Mouse (Mus musculus): ENCODE results near the gene Ntrk1. TPM values are rescaled to one million over a fixed set of nuclear protein-coding genes. Genes with fewer than 3 reads are reported as not detected.
"Not testable (repeated sequence)": the region's sequence is repeated elsewhere in the genome, so short reads cannot be mapped to it uniquely, and the experiment has no call there.

Gene Ntrk1
- 2.7 and 3.5 TPM in 2 replicates for polyA plus RNA-seq (2012; rRNA removed)

DNA sequence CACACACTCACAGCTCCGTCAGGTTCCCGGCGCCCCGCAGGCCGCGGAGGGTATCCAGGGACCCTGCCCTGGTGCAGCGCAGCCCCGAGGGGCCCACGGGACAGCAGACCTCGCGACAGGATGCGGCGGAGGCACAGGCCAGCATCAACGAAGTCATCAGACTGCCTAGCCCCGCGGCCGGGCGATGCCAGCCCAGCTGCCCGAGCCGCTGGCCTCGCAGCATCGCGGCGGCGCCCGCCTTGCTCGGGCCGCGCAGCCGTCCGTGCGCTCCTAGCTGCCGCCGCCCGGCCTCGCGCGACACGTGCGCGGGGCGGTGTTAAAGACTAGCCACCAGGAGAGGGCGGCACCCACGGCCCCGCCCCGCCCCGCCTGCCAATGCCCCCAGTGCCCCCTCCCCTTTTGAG lies at the start of gene Ntrk1:
Gene Ntrk1 (minus strand): TSS at position 241 of the 404 bp plus-strand sequence.
- DNase-seq (ENCODE audit: low spot score), result no peak

DNA sequence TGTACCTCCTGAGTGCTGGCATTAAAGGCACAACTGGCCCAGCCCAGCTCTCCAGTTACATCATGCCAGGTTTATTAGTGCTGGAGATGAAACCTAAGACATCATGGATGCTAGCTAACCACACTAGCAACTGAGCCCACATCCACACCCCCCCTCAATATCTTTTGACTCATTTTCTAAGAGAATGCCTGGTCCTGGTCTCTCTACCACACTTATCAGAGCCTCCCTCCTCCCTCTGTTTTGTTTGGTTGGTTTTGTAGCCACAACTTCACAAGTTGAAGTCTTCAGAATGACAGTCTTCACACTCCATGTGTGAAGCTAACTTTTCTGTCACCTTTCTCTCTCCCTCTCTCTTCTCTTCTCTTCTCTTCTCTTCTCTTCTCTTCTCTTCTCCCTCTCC lies 45.9 kb upstream of the Ntrk1 start:
- DNase-seq (ENCODE audit: low spot score), result no peak

DNA sequence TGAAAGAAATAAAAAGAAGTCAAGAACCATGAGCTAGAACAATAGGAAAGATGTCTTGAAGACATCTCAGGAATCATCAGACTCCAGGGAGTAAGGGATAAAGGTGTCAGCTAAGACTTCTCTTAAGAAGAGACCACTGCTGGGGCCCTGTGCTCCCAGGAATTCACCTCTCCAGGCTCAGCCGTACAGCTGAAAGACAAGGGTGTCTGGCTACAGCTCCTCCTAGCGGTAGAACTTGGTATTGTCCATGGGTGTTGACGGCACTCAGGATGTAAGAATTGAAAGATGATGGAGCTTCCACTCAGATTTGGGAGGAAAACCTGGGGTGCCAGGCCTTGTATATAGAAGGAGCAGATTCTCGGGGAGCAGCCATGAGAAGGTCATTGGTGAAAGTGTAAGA lies 43.7 kb upstream of the Ntrk1 start:
- DNase-seq (ENCODE audit: low spot score), result peak; percentile 47

DNA sequence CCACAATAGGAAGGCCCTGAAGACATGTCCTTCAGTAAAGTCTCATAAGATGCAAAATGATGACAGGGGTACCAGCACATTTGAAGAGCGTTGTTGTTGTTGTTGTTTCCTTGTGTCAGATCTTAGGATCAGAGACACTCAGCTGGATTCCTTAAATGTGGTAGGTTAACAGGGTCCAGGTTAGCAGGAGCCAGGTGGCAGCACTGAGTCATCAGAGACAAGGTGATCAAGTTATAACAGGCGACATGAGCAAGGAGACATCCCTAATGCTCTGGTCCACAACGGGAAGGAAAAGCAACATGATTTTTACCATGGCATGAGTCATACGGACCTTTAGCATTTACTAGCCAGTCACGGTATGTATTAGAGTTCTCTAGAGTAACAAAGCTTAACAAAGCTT lies 38.5 kb upstream of the Ntrk1 start:
- no peak for DNase-seq (ENCODE audit: low spot score)

DNA sequence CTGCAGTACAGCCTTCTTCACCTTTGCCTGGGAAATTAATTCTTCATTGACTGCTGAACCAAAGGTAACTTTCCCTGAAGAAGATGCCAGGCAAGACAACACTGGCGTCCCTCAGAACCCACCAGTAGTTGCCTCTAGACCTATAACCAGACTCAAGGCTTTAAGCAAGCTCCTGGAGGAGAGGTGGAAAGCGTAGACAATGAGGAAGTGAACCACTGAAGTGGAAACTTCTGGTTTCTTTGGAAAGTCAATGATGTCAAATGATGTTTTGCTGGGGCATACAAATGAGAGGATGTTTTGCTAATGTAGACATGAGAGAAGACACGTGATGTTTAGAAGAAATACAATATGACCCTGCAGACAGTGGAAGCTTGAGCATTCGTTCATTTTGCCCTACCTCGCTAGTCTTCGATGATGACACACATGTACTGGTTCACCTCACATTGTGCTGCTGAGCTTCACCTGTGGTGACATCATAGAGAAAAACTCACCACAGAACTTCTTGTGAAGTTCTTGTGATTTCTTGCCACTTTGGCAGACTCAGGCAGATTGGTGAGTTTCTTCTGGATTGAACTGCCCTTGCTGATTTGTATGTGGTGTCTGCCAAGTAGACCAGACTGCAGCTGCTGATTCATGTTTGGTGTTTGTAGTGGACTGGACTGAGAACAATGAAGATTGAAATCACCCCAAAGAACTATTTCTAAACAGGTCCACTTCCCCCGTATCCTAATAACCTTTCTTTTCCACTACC lies 37.3 kb upstream of the Ntrk1 start:
- no peak for DNase-seq (ENCODE audit: low spot score)

DNA sequence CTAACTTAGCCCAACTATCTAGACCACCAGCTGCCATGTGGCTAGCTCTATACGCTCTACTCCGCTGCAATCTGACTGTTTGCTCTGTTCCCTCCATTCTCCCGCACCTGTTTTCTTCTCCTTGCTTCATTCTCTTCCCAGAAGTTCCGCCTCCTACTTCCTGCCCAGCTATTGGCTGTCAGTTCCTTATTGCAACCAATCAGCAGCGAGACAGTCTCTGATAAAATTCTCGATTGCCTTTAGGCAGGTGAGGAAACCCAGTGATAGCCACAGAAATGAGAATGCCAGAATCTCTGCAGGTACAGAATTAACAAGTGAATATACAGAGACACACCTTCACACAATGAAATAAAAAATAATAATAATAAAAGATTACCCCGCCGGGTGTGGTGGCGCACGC lies 34.1 kb upstream of the Ntrk1 start:
- no peak for DNase-seq (ENCODE audit: low spot score)

DNA sequence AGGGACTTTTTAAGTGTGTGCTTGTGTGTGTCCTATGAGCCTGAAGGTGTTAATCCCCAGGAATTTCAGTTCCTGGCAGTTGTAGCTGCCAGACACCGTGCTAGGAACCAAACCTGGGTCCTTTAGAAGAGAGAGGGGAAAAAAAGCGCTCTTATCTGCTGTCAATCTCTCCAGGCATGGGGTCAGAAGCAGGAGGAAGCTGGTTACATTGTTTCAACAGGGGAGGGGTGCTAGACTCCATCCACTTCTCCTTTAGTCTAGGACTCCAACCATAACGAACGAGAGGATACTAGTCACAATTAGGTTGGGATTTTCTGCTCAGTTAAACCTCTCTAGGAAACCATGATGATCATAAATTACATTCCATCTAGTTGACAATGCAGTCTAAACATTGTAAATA lies 33.5 kb upstream of the Ntrk1 start:
- DNase-seq (ENCODE audit: low spot score), result no peak

DNA sequence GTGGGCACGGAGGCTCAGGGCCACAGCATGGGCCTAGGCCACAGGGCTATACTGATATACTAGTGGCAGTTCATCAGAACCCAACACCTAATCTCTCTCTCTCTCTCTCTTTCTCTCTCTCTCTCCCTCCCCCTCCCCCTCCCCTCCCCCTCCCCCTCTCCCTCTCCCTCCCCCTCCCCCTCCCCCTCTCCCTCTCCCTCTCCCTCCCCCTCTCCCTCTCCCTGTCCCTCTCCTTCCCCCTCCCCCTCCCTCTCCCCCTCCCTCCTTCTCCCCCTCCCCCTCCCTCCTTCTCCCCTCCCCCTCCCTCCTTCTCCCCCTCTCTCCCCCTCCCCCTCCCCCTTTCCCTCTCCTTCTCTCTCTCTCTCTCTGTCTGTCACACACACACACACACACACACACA lies 29.2 kb upstream of the Ntrk1 start, which contains the start of gene Pear1:
Gene Pear1 (minus strand): TSS at position 101 of the 400 bp plus-strand sequence.
- DNase-seq (ENCODE audit: low spot score), result not testable (repeated sequence)

DNA sequence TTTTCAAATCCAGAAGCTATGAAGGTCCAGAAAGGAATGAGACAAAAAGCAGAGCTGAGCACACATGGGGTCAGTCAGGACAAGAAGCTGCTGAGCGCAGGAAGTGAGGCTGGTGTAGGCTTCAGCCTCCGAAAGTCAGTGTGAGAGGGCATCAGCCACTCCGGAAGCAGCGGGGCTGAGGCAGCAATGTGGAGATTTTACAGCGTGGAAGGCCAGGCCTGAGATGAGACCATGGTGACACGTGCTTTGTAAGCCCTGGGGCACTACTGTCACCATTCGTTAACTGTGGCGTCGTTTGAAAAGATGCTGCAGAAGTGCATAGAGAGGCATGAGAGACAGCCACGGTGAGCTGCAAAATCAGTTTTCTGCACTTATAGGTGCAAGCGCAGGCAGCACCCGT lies 23.3 kb upstream of the Ntrk1 start:
- no peak for DNase-seq (ENCODE audit: low spot score)

DNA sequence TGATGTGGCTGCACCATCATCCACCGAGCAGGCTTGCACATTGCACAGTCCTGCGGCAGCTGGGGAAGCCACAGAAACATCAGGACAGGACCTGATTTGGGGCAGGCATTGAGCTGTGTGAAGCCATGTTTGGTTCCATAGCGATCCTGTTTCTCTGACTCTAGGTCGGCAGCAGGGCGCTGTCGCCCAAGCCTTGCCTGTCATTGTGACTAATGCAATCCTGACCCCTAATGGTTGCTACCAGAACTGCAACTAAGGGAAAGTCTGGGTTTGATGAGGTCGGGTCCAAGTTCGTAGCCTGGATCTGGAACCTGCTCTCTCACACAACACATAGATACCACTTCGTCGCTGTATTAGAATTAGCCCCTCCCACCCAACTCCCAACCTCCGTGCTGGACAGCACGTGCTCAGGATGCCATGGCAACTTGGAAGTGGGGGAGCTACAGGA lies 21.7 kb upstream of the Ntrk1 start:
- no peak for DNase-seq (ENCODE audit: low spot score)

DNA sequence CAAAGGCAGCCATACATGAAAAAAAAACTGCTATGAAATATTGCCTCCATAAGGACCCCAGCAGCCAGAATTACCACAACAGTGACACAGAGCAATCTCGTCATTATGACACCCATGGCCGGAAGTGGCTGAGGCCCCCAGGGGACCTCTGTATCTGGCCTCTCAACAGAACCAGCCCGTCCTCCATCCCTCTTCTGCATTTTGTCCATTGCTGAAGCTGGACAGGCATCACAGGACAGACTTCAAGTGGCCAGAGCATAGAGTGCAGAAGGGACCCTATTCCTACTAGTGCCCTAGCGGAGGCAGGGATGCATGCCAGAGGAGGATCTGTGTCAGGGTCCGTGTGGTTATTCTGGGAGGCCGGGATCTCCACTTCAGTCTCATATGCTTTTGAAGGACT lies 21.2 kb upstream of the Ntrk1 start:
- no peak for DNase-seq (ENCODE audit: low spot score)

DNA sequence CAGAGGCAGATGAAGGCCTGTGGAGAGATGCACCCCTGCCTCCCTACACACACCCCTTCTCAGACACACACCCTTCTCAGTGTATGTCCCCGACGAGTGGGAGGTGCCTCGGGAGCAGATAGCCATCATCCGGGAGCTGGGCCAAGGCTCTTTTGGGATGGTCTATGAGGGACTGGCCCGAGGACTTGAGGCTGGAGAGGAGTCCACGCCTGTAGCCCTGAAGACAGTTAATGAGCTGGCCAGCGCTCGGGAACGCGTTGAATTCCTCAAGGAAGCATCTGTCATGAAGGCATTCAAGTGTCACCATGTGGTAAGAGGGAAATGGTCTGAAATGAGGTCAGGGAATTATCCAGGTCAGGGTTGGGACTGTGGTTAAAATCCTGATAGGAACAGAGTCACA lies 17.9 kb upstream of the Ntrk1 start:
- DNase-seq (ENCODE audit: low spot score), result no peak

DNA sequence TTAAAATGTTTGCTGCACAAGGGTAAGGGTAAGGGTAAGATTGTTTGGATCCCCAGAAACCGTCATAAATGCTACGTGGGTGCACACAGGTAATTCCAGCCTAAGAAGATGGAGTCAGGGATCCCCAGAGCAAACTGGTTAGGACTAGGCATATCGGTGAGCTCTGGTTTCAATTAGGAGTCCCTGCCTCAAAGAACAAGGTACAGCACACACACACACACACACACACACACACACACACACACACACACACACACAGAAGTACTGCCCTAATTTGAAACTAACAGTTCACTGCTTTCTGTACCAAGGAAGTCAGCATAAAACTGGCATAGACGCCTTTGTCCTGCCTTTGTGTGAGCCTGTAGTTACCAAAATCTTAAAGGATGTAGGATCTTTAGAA lies 17.5 kb upstream of the Ntrk1 start:
- no peak for DNase-seq (ENCODE audit: low spot score)

DNA sequence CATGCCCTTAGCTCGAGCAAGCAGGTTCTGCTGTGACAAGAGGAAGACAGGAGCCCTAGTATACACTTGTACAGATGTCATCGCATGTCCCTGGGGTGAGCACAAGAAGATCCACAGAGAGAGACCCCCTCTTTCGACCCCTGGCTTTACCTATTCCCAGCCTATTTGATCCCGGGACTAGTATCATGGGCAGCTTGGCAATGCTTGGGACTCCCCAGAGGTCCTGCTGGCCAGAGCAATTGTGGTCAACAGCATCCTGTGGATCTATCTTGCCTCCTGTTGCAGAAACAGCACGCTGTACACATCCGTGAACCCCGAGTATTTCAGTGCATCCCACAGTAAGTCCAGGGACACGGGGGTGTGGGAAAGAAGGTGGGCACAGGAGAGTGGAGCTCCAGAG lies 16.3 kb upstream of the Ntrk1 start:
- DNase-seq (ENCODE audit: low spot score), result no peak

DNA sequence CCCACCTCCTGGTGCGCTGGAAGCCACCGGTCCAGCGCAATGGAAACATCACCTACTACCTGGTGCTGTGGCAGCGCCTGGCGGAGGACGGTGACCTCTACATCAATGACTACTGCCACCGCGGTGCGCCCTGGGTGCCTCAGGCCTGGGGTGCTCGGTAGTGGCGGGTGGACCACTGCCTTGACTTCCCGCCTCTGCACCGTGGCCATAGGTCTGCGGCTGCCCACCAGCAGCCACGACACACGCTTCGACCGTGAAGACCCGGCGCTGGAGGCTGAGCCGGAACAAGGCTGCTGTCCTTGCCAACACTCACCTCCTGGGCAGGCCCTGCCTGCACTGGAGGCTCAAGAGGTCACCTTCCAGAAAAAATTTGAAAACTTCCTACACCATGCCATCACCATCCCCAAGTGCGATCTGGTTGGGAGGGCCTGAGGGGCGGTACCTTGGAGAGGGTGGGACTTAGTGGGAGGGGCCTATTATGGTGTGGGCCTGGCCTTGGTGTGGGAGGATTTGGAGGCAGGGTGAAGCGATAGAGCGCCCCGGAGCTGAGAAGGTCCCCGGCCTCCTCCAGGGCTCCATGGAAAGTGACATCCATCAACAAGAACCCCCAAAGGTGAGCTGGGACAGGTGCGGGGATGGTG lies 14.5 kb upstream of the Ntrk1 start:
- DNase-seq (ENCODE audit: low spot score), result no peak

DNA sequence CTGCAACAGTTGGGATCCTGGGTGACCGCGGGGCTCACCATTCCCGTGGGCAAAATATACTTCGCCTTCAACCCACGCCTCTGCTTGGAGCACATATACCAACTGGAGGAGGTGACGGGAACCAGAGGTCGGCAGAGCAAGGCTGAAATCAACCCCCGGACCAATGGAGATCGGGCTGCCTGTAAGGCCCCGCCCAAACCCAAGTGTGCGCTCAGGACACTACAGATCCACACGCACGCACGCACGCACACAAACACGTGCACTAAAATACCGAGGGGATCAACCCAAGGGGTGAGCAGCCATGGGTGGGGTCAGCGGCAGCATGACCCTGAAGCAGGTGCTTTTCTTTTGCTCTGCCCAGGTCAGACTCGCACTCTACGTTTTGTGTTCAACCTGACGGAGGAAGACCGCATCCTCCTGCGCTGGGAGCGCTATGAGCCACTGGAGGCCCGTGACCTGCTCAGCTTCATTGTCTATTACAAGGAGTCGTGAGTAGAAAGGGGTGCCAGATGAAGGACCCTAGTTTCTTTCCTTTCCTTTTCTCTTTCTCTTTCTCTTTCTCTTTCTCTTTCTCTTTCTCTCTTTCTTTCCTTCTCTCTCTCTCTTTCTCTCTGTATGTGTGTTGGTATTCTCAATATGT lies 9.2 kb upstream of the Ntrk1 start:
- no peak for DNase-seq (ENCODE audit: low spot score)

DNA sequence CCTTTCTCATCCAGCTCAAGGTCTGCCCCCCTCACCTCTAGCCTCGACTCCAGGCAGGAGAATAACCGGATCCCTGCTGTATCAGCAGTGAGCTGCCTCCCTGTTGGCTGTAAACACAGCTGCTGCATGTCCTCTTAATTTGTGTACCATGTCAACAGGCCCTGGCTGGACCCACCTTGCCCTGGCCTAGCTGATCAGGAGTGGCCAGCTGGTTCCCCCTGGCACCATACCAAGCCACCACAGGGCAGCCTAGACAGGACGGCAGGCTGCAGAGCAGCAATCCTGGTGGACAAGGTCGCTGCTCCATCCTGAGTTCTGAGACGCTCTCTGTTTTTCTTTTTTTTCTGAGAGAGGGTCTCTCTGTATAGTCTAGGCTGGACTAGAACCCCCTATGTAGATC lies 6.7 kb upstream of the Ntrk1 start:
- DNase-seq (ENCODE audit: low spot score), result no peak

DNA sequence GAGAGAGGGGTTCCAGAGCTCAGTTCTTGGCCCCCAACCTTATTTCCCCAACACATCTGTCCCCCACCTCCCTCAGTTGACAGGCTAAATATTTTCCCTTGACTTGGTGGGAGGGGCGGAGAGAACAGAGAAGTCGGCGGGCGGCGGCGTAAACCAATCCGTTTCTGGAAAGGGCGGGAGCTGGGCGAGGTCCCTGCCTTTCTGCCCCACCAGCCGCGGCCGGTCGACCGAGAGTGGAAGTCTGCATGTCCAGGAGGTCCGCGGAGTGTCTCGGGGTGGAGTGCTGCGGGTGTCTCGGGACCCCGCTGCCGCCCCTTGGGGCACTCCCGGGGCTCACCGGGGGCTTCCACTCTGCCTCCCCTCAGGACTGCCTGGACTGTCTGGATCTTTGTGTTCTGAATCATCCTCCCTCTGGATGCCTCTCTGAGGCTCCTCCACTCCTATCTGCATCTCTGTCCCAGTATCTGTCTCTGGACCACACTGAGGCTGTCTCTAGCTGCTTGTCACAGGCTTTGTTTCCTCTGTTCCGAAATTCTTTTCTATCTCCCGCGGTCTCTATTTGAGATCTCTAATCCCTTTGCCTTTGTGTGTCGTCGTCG lies 1.9 kb upstream of the Ntrk1 start, which contains the start of gene Insrr:
Gene Insrr (plus strand): TSS at position 216 of the 599 bp plus-strand sequence.
- DNase-seq (ENCODE audit: low spot score), result no peak

DNA sequence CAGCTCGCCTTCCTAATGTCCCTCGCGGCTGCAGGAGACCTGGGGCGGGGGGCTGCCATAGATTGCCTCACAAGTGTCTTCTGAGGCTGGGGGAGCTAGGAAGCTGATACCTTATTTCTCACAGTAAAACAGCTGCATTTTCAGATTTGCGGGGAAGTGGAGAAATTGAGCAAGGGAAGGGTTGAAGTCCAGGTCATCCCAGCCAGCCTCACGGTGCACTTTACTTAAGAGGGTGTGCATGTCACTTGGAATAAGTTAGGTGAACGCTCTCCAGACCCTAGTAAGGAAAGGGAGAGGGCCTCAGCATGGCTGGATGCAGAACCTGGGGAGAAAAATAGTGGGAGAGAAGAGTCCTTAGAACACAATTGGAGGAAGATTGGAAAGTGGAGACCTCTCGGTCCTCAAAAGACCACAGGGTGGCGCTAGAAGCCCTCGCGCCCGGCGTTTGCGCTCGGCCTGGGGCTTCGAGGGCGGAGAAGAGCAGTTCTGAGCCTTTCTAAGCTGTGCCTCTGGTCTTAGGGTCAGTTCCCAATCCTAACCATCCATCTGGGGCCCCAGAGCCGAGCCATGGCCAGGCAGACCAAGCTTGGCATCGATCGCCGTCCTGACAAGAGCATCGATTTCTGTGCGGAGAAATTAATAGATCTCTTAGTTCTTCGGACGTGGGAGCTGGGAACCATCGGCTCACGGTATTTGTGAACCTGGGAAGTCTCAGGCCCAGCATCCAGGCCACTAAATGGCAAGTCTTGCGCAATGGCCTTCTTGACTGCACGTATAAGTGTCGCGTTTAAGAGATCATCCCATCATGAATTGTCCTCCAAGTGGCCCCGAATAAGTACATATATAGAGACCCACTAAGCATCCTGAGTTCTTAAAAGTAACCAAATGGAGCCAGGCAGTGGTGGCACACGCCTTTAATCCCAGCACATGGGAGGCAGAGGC lies 645 bp upstream of the Ntrk1 start:
- DNase-seq (ENCODE audit: low spot score), result no peak

DNA sequence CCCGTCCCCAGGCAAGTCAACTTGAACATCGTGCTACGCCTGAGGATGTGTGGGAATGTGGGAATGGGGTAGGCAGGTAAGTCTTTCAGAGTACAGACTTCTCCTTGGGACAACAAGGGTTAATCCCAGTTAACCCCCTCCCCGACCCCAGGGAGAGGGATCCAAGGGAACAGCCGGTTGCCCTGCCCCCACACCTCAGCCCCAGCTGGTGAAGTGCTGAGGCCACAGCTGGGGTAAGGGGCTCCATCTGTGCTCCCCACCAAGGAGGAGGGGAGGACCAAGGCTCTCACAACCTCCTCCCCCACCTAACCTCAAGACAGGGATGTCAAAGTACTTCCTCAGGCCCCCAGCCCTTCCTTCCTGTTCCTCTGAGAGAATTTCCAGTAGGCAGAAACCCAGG lies 5.2 kb downstream of the Ntrk1 start:
- DNase-seq (ENCODE audit: low spot score), result no peak

DNA sequence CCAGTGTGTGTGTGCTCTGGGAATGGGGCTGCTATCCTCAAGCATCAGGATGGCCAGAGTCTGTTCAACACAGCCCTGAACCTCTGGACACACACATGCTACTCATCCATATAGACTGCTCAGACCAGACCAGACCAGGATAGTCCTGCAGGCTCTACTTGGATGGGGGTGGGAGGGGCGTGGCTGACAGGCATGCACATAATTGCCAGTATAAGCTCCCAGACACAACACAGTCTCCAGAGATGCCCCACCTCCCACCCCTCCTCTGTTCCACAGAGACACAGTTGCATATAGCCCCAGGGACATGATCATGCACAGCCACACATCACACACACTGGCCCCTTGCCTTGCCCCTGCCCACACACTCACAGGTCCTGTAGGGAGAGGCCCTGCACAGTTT lies 5.7 kb downstream of the Ntrk1 start:
- no peak for DNase-seq (ENCODE audit: low spot score)
